Comparison of ENCODE assay signal across 11 mouse cellular contexts in genomic region chr9:118379055-118379454, GRCm38 (mm10).
A peak's percentile ranks its signal among the peaks of the same experiment; 100 is the strongest.
DNase-seq lines count a peak whose midpoint lies in the region; ATAC-seq lines count a peak whose summit lies in the region.
"Had no signal": no experiment of that assay in that cellular context is flagged by ENCODE, and none has a peak within 500 bp of the region (broad histone marks: within the 10 kb centered on the region; RNA-seq: fewer than 3 reads in every experiment).

No protein-coding gene starts in this region.

- intact Hi-C loops in left cerebral cortex, postnatal 4 days (cut with DNase I) = no loop called here

- no peak for DNase-seq in frontal cortex, postnatal 25 days (ENCODE audit: low spot score in 2 of 2)
- DNase-seq in left cerebral cortex, adult 11 months (ENCODE audit: low spot score) = peak; percentile 3
- no peak for DNase-seq in left cerebral cortex, postnatal 4 days
- peak; percentile 12 for DNase-seq in MEL-GATA-1-ER (ENCODE audit: extremely low read depth, low read depth)
- peak; percentile 0 for DNase-seq in layer of hippocampus, adult 9-10 months (ENCODE audit: low spot score)
- DNase-seq in ovary, postnatal 10 days (ENCODE audit: low spot score) = no peak
- DNase-seq in natural killer cell, adult 2 months (ENCODE audit: low spot score in 2 of 2) = no peak
- DNase-seq: adrenal gland, postnatal 25 days; cerebellum, adult 9-11 months; liver, postnatal 0 days had no signal

- ATAC-seq in frontal cortex, adult (ENCODE audit: low TSS enrichment) = peak; percentile 83
- ATAC-seq: liver, postnatal 0 days had no signal

Comparison
In these comparisons a context has a peak if more than half of its experiments do, and no peak if none do; other contexts are left out.
1. DNase-seq: peak in left cerebral cortex, adult 11 months (single experiment), MEL-GATA-1-ER (single experiment) and layer of hippocampus, adult 9-10 months (single experiment); none in frontal cortex, postnatal 25 days (0 of 2), left cerebral cortex, postnatal 4 days (single experiment), ovary, postnatal 10 days (single experiment) and natural killer cell, adult 2 months (0 of 2).